Mouse (Mus musculus): ENCODE data around the gene Olfr503. TPM values are rescaled to one million over a fixed set of nuclear protein-coding genes. Genes with fewer than 3 reads are reported as not detected.

Olfr503 gene
- polyA plus RNA-seq (2017; shearing (Covaris generic)), result not detected

DNA sequence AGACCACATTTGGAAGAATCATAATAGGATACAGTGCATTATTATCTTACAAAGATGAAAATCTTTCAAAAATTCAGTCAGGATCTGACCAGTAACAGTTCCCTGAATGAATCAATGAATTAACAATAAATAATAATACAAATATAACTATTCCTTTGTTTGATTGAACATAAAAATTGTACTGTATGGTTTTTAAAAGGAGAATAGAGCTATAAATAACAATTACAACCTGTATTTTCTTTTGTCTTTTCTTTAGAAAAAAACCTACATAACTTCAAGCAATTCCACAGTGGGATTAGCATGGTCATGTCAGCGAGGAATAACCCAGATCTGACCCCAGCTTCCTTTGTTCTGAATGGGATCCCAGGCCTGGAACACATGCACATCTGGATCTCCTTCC, at the start of gene Olfr503:
Gene Olfr503, plus strand, starts transcription at position 301 of the 400 bp plus-strand sequence.

DNA sequence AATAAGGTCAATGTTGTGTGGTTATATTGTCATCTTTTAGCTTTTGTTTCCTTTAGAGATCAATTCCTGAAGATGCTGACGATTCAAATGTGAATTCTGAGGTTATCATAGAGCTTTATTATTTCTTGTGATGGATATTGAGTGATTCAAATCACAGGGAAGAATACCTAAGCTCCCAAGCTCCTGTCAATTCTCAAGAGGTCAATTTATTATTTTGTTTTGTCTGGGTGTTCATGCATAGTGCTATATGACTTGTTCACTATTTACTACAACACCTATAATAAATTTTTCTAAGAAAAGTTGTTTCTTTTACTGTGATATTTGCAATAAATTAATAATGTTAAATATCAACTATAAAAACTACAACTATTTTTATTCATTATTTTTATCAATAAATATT, 19.4 kb upstream of the Olfr503 start, which contains the start of gene Olfr502:
Gene Olfr502, minus strand, starts transcription at position 101 of the 400 bp plus-strand sequence.

DNA sequence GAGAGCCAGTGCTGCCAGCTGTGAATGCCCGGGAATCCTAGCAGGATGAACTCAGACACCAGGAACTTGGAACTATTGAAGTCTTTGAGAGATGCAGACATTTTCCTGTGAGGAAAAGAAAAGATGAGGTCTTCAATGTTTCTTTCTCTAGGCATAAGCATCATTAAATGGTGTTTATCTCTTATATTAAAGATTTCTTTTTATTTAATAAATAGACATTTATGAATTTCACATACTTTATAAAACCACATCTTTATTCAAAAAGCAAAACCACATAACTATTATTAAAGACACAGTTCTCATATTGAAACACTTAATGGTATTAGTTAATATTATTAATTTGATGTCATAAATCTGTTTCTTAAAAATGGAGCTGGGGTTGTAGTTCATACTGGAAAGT, 21.4 kb downstream of the Olfr503 start, which contains the start of gene Olfr504:
Gene Olfr504, minus strand, starts transcription at position 101 of the 400 bp plus-strand sequence.

Other genes starting within 250 kb of the Olfr503 start
- not detected for gene Olfr491, start 231.1 kb upstream of the Olfr503 start, polyA plus RNA-seq (2017; shearing (Covaris generic))
- gene Olfr492, start 220.9 kb upstream of the Olfr503 start, polyA plus RNA-seq (2017; shearing (Covaris generic)), result not detected
- gene Olfr493, start 197.5 kb upstream of the Olfr503 start, polyA plus RNA-seq (2017; shearing (Covaris generic)), result not detected
- gene Olfr494, start 179.2 kb upstream of the Olfr503 start, polyA plus RNA-seq (2017; shearing (Covaris generic)), result not detected
- not detected for gene Olfr495, start 151.4 kb upstream of the Olfr503 start, polyA plus RNA-seq (2017; shearing (Covaris generic))
- not detected for gene Olfr497, start 124.1 kb upstream of the Olfr503 start, polyA plus RNA-seq (2017; shearing (Covaris generic))
- not detected for gene Olfr498, start 79.2 kb upstream of the Olfr503 start, polyA plus RNA-seq (2017; shearing (Covaris generic))
- not detected for gene Olfr502, start 19.5 kb upstream of the Olfr503 start, polyA plus RNA-seq (2017; shearing (Covaris generic))
- gene Olfr504, start 21.3 kb downstream of the Olfr503 start, polyA plus RNA-seq (2017; shearing (Covaris generic)), result not detected
- not detected for gene Olfr506, start 66.3 kb downstream of the Olfr503 start, polyA plus RNA-seq (2017; shearing (Covaris generic))
- gene Olfr507, start 77.3 kb downstream of the Olfr503 start, polyA plus RNA-seq (2017; shearing (Covaris generic)), result not detected
- gene Olfr508, start 85.5 kb downstream of the Olfr503 start, polyA plus RNA-seq (2017; shearing (Covaris generic)), result 0.22 TPM
- gene Olfr509, start 107.4 kb downstream of the Olfr503 start, polyA plus RNA-seq (2017; shearing (Covaris generic)), result not detected
- not detected for gene Olfr510, start 121.9 kb downstream of the Olfr503 start, polyA plus RNA-seq (2017; shearing (Covaris generic))
- gene Olfr512, start 168.8 kb downstream of the Olfr503 start, polyA plus RNA-seq (2017; shearing (Covaris generic)), result not detected
- gene Olfr513, start 206.4 kb downstream of the Olfr503 start, polyA plus RNA-seq (2017; shearing (Covaris generic)), result not detected

Data from activated CD4-positive, CD25-positive, alpha-beta regulatory T cell, adult 9 weeks (primary cell).